Mouse (Mus musculus) ZHBTc4 (cell line): Measurements from ENCODE around the gene Itgb5.

Experiments used
- DNase-seq: peaks from one replicate; pipeline ENCODE4 v3.0.0-alpha.2; 2011; ENCODE audit warnings: low read depth, low spot score

Gene Itgb5

DNA sequence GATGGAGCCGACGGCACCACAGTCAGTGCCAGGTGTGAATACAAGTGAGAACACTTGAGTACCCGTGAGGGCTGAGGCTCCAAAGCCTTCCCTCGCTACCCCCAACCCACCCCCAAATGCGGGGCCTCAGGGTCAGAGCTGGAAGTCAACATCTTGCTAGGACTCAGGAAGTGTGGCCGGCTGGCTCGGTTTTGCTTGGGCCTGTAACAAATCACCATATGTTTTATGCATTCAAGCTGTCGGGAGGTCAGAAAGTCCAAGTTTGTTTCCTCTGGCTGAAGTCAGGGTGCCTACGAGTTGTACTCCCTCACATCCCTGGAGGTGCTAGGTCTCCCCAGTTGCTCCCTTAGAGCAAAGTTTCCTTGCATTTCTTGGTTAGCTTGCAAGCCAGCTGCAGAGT is 110.2 kb downstream of the Itgb5 start:
- DNase-seq, result no peak

DNA sequence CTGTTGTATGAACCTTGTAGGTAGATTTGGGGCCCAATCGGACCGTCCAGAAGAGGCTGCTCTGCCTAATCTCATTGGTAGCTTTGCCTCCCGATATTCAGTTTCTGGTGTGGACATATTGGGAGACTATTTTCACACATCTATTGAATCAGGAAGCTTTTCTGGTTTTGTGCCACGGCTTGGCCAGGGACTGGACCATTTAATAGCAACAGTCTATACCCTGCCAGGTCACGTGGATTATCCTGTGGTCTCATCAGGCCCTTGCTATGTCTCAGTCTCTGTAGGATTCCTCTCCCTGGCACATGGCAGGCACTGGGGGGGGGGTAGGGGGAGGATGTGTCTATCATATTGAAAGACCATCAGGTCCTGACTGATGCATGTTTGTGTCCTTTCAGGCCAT is 110.6 kb downstream of the Itgb5 start:
- DNase-seq, result no peak

DNA sequence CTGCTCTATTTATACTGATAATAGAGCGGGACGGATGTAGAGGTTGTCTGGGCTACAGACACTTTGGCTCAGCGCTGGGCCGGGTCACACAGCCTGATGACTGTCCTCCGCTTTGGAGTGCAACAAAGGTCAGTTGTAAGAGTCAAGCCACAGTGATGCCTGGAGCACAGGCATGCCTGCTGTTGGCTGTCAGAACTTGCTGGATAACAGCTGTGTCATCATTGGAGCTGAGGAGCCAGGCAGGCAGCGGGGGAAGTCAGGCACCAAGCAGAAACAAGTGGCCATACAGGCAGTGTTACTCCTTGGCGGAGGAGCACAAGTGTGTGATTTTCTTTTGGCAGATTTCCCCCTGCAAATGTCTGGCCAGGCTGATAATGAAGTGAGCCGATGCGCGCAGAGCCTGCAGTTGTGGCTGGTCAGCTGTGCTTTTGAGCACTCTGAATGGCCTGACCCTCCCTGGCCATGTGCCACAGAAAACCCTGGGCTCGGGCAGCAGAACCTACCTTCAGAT is 111.9 kb downstream of the Itgb5 start:
- peak; percentile 26 for DNase-seq

DNA sequence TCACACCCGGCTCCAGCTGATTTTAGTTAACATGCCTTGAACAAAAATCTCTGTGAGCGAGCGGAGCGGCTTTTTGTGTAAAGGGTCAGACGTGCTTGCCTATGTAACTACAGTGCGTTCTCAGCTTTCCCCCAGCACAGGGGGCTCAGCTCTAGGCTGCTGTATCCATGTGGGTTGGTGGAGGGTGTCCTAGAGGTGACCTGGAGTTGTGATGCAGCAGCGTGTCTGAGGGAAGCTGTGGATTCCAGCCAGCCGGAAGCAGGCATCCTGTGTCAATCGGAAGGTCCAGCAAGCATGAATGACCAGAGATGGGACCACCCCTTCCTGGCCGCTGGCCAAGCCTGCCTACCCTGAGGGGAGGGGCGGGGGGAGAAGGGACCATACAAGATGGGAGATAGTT is 112.9 kb downstream of the Itgb5 start:
- no peak for DNase-seq

- DNase-seq, result no peak
These were observed 113.9 kb downstream of the Itgb5 start for GRCm38 (mm10) chr16:33943388-33943787.

DNA sequence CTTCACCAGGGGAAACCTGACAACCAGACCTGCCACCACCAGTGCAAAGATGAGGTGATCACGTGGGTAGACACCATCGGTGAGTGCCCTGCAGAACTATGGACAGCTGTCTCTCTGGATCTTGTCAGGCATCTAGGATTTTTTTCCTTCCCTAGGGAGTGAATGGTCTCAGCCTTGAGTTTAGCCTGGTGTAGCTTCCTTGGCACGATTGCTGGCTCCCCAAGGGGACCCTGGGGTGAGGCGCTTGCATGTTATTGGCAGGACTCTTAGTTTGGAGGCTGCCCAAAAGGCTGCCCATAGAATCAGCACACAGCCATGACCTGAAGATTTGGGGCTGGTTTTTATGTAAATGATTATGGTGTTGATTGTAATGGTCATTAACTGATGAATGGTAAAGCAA is 114.7 kb downstream of the Itgb5 start:
- DNase-seq, result no peak

- no peak for DNase-seq
These were observed 115.3 kb downstream of the Itgb5 start for GRCm38 (mm10) chr16:33944772-33945171.

- no peak for DNase-seq
These were observed 116.6 kb downstream of the Itgb5 start for GRCm38 (mm10) chr16:33946021-33946420.

DNA sequence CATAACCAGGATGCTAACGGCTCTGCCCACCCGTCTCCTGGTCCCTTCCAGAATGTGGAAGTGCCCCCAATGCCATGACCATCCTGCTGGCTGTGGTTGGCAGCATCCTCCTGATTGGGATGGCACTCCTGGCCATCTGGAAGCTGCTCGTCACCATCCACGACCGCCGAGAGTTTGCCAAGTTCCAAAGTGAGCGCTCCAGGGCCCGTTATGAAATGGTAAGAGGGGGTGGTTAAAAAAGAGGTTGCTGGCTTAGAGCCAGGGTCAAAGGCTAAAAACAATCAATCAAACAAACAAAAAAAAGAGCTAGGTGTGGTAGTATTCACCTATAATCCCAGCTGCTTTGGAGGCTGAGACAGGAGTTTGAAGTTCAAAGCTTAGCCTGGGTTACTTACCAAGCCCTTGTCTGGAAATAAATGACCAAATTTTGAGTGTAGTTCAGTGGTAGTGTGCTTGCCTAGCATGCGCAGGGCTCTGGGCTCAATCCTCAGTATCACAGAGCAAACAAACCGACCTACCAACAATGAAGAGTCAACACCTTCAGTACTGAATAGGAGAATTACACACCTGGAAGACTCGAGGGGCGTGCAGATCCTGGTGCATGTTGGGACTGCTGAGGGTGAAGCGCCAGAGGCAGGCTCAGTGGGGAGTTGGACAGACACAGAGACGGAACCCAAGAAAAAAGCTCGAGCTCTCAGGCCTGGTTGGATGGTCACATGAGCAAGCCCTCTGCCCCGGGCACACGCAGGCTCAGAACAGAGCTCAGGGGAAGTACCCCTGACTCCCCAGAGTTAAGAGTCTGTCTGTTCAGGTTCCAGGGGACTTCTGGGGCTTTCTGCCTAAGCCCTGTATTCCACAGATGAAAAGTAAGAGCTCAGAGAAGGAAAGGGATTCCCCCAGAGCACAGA is 118.5 kb downstream of the Itgb5 start:
- DNase-seq, result no peak

DNA sequence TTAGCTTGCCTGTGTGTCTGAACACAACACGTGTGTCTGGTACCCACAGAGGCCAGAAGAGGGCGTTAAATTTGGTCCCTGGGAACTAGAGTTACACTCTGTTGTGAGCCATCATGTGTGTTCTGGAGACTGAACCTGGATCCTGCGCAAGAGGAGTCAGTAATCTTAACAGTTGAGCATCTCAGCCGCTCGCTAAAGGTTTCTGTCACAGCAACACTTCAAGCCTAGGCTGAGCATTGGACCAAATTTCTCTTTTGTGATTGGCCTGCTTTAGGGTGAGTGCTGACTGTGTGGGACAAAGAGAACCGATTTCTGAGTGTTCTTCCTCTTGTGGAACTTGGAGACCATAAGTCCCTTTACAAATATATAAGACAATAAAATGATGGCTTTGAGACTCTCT is 120.9 kb downstream of the Itgb5 start:
- DNase-seq, result no peak

DNA sequence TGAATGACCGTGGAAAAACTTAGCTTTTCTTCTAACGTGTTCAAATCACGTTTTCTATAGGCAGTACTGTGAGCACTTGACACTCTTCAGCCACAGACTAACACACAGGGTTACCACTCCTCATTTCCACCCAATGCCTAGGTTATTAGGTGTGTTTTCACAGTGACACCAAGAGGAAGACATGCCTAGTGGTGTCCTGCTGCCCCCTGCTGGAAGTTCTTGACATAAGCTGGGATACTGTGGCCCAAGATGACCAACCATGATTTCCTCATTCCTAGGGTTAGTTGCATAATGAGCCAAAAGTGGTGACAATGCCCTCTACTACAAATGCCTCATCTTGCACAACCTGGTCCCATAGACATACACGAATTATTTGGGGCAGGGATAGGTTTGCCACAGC is 121.4 kb downstream of the Itgb5 start:
- peak; percentile 87 for DNase-seq

DNA sequence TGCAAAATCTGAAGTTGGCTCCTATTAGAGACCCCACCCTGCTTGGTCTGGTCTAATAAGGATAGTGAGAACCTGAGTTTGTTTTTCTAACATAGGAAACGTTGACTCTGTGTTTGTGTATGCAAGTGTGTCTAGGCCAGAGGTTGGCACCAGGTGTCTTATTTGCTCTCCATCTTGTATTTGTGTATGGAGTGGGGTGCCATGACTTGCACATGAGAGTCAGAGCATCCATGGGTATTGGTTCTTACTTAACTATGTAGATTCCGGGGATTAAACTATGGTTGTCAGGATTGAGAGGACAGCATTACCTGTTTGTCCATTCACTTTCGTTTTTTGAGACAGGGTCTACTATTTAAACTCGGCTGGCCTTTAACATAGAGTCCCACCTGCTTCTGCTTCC is 123.5 kb downstream of the Itgb5 start:
- no peak for DNase-seq

DNA sequence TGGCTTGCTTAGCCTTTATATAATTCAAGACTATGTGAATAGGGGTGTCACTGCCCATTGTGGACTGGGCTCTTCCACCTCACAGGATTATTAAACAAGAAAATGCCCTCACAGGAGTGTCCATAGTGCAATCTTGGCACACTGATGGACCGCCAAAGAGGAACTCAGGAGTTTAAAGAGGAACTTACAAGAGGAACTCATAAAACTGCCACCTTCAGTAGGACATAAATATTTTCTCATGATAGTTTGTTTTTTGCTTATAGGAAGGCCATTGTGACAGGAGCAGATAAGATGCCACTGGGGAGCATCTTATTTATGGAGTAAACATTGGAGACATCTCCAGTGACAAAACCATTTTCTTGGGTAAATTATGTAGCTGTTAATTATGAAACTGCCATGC is 125.3 kb downstream of the Itgb5 start:
- DNase-seq, result no peak

DNA sequence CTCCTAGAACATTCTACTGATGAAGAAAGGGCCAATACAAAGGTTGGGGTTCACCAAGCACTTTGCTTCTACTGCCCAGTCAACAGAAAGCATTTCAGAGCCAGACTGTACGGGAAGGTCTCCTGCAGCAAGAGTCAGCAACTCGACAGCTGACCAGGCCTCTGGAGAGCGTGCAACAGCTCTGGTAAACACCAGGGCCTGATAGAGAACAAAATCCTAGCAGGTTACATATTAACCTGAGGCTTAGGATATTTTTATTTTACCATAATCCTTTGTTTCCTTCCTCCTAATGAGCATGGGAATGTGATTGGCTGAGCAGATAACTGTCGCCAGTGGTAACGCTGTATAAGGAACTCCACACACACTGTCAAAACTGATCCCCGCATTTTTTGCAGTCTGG is 134.0 kb downstream of the Itgb5 start:
- no peak for DNase-seq

GRCm38 (mm10) chr16:33965878-33966537 is 136.5 kb downstream of the Itgb5 start:
- DNase-seq, result no peak

- DNase-seq, result peak; percentile 88
These were observed 137.2 kb downstream of the Itgb5 start, which contains the start of gene Umps for GRCm38 (mm10) chr16:33966538-33967282. Gene Umps (minus strand): TSS chr16:33967038.

DNA sequence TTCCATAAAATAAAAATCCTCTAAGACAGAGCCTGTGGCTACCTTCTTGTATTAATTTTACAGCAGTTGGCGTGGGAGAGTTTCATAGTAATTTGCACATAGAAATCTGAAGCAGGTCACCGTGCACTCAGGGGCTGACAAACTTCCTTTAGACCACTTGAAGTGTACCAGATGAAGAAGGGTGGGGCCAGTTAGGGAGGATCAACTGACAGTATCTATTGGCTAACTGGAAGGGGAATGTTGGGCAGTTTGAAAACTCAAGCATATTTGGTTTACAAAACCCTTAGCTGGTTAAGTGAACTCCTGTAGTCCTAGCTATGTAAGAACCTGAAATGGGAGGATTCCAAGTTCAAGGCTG is 137.8 kb downstream of the Itgb5 start:
- DNase-seq, result no peak

GRCm38 (mm10) chr16:33979855-33980254 is 150.4 kb downstream of the Itgb5 start:
- peak; percentile 87 for DNase-seq

DNA sequence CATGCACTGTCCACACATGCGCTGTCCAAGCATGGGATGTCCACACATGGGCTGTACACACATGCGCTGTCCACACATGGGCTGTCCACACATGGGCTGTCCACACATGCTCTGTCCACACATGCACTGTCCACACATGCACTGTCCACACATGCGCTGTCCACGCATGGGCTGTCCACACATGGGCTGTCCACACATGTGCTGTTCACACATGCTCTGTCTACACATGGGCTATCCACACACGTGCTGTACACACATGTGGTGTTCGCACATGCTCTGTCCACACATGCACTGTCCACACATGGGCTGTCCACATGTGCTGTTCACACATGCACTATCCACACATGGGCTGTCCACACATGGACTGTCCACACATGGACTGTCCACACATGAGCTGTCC is 154.2 kb downstream of the Itgb5 start:
- DNase-seq, result no peak

DNA sequence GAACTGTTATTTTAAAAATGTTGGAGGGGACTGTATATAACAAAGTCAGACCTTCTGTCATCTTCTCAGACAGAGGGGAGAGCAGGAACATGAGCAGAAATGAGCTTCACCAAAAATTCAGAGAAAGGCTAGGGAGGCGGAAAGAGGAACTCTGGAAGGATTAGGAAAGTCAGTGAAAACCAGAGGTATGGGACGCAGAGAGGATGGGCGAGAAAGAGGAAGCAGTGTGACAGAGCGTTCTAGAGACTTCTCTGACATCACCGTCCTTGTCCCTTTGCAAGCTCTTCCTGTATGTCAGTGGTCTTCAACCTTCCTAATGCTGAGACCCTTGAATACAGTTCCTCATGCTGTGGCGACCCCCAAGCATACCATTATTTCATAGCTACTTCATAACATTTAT is 155.9 kb downstream of the Itgb5 start:
- no peak for DNase-seq

GRCm38 (mm10) chr16:33986993-33987392 is 157.5 kb downstream of the Itgb5 start:
- DNase-seq, result no peak

DNA sequence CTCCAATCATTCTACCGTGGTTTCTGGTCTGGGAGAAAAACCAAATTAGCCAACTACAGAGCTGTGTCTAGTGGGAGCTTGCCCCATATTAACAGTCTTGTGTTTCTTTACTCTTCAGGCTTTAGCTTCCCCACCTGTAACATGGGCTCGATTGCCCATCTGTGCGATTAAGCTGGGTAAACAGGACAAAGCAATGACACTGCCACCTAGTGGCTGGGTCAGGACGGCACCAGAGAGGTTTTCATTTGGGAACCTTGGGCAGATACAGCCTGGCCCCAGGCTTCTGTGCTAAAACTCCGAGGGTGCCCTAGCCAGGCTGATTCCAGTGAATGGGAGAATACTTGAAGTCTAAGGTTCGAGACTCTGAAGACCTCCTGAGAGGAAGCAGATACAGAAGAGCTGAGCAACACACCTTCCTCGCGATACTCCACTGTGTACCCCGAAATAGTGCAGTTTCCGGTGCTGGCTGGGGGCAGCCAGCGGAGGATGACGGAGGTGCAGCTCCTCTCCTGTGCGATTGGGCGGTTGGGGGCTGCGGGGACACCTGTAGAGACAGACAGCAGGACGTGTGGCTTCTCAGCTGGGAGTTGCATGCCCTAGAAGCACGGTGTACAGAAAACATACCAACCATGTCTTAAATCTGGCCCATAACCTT is 159.0 kb downstream of the Itgb5 start:
- DNase-seq, result peak; percentile 82
